Mouse (Mus musculus): ENCODE measurements around the gene Nsun2. TPM values are rescaled to one million over a fixed set of nuclear protein-coding genes. Genes with fewer than 3 reads are reported as not detected.
"Not testable (repeated sequence)": the region's sequence is repeated elsewhere in the genome, so short reads cannot be mapped to it uniquely, and the experiment has no call there.

The Nsun2 gene
- polyA plus RNA-seq, 1 experiment from 2014 or later = 75.2 TPM

DNA sequence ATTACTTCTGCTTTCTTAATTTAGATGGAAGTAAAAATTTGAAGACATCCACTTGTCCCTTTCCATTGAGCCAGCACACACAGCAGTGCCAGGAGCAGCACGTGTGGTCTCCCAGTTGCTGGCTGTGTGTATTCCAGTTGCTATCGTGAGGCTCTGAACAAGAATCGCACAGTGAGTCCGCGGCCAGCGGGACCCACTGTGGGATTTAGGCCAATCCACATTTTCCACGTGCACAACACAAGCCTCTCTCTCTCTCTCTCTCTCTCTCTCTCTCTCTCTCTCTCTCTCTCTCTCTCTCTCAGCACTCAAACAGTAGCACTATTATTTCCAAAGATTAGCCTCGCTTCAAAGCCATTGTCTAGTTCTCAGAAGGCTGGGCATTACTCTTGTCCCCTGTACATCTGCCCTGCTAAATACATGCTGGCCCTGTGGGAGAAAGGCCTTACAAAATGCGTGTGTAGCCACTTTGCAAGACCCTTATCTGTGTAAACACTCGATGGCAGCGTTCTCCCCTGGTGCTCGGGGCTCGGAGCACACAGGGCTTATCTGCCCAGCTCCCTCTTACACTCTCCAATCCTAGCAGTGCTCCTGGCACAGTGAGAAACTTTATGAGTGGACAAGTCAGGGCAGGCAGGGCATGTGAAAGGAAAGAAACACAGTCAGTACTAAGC lies 25.9 kb downstream of the Nsun2 start:
- no peak overlapping the region for H3K4me2 ChIP-seq
- peak; percentile 61 for ATAC-seq (ENCODE audit: low FRiP score)
- H3K9ac ChIP-seq = no peak overlapping the region

DNA sequence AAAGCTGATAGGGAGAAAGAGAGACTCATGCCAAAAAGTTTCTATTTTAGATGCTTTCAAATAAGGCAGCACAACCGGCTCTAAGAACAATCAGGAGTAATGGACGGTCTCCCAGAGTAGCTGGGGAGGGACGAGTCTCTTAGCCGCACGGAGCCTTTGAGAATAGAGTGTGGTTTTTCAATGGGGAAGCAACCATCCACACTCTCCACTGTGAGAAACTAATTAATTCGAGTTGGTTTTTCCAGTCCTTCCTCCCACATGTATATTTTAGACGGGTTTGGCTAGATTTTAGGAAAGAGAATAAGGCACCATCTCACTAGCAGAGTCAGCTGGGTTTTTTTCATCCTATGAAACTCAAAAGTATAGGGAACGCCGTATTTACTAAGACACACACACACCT lies 28.5 kb downstream of the Nsun2 start:
- Histone ChIP-seq H3K27me3 (no peaks in the 10 kb centered on the region), H3K9me3 (no peaks in the 10 kb centered on the region), H3K4me3 (no peak overlapping the region), H3K27ac (no peak overlapping the region), H3K9ac (no peak overlapping the region), H3K4me2 (no peak overlapping the region), H3K36me3 (no peaks in the 10 kb centered on the region), H3K4me1 (replicated peaks) (peaks cover 16% of the 10 kb centered on the region)
- 79% methylated on average over 9 of the region's 9 CpGs for WGBS
- no peak for ATAC-seq (ENCODE audit: low FRiP score)

More for the DNA sequence above, 25.9 kb downstream of the Nsun2 start:
- WGBS = 34% methylated on average over 13 of the region's 13 CpGs
- Histone ChIP-seq H3K4me1 (replicated peaks) (peaks cover 16% of the 10 kb centered on the region), H3K27me3 (no peaks in the 10 kb centered on the region), H3K4me3 (no peak overlapping the region), H3K27ac (no peak overlapping the region), H3K9me3 (no peaks in the 10 kb centered on the region), H3K36me3 (no peaks in the 10 kb centered on the region)

DNA sequence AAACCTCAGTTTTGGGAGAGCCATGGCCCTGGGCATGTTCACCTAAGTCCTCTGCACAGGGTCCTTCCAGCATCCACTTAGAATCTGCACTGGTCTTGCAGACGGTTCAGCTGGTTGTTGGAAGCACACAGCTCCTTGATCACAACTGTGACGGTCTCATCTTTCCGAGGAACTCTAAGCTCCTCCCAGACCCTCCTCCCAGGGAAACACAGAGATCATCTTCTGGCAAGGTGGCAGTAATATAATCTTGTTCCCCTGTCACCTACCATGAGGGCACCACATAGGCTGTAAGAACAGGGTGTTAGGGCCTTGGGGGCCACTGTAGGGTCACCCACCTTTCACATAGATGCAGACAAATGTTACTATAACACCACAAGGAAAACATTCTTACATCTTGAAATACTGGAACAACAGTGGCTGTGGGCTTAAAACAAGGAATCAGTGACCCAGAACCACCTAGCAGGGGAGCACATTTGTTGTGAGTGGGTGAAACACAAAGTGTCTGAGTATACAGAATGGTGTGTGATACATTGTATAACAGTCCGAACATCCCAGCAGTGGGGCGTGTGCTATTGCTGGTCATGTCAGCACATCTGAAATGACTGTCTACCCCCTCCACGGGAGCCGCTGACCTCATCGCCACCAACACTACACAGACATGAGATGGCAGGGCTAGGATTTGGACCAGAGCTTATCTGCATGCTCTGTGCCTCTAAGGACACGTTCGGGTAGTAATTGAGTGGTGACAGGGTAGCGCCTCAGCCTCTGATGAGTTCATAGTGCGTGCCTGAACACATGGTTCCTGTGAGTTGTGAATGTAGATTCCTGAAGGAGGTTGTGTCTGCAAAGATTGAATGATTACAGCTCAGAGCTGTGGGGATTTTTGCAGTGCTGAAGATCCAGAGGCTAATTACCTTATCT lies 29.4 kb downstream of the Nsun2 start:
- H3K9ac ChIP-seq = no peak overlapping the region
- H3K27me3 ChIP-seq = no peaks in the 10 kb centered on the region
- H3K36me3 ChIP-seq = no peaks in the 10 kb centered on the region
- H3K4me3 ChIP-seq = no peak overlapping the region
- no peaks in the 10 kb centered on the region for H3K9me3 ChIP-seq
- no peak for ATAC-seq (ENCODE audit: low FRiP score)
- H3K4me1 ChIP-seq (replicated peaks) = peaks cover 15% of the 10 kb centered on the region
- H3K4me2 ChIP-seq = no peak overlapping the region
- no peak overlapping the region for H3K27ac ChIP-seq
- 76% methylated on average over 12 of the region's 12 CpGs for WGBS

DNA sequence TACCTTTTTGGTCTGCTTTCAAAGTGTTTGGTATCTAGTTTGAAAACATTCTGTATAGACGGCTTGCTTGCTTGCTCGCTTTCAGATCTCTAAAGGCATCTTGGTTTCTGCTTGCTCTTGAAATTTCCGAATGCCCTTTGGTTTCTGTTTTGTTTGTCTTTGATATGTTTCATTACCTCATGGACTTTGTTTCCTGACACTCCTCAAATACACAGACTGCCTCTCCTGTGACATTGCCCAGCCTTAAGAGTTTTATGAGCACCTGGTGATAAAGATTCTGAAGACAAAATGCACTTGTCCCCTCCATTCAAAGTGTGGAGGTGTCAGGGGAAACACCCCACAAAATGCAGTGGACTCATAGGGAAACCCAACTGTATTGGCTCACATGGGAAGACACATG lies 30.4 kb downstream of the Nsun2 start:
- no peak overlapping the region for H3K9ac ChIP-seq
- no peaks in the 10 kb centered on the region for H3K36me3 ChIP-seq
- WGBS = 95% methylated on average over 3 of the region's 3 CpGs
- ATAC-seq (ENCODE audit: low FRiP score) = no peak
- H3K27me3 ChIP-seq = no peaks in the 10 kb centered on the region
- no peaks in the 10 kb centered on the region for H3K9me3 ChIP-seq
- no peak overlapping the region for H3K4me3 ChIP-seq
- H3K4me2 ChIP-seq = no peak overlapping the region
- H3K27ac ChIP-seq = no peak overlapping the region
- H3K4me1 ChIP-seq (replicated peaks) = peaks cover 8% of the 10 kb centered on the region

DNA sequence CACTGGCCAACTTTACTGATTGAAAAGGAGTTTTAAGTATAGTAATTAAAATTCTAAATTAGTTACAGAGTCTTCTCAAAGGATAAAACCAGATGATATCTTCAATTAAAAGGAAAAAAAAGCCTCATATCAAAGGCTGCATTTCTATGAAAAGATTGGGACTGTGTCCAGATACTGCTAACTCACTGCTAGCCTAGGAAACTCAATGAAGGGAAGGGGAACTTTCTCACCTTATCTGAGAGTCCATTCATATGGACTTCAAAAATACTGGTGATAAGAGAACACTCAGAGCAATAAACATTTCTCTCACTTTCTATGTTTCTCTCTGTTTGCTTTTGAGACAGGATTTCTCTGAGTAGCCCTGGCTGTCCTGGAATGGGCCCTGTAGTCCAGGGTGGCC lies 31.0 kb downstream of the Nsun2 start:
- ATAC-seq (ENCODE audit: low FRiP score) = no peak
- Histone ChIP-seq H3K4me2 (no peak overlapping the region), H3K9ac (no peak overlapping the region), H3K27ac (no peak overlapping the region), H3K4me1 (replicated peaks) (peaks cover 2% of the 10 kb centered on the region; the same call in 1 of the 2 replicates), H3K36me3 (no peaks in the 10 kb centered on the region), H3K4me3 (no peak overlapping the region), H3K27me3 (no peaks in the 10 kb centered on the region), H3K9me3 (no peaks in the 10 kb centered on the region)

DNA sequence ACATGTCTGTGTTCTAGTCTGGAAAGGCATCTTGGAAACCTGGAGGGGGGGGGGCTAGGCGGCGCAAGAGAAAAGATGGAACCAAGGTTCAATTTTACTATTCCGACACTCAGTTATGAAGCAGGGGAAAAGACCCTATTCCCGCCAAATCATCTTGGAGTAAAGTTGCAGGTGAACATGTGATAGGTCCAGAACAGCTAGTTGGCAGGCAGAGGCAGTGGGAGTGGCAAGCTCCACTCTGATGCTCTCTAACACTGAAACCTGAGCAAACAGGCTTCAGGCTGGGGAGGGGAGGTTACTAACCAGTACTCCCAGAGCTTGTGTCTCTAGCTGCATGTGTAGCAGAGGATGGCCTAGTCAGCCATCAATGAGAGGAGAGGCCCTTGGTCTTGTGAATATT lies 31.9 kb downstream of the Nsun2 start:
- WGBS = 90% methylated on average over 4 of the region's 4 CpGs
- not testable (repeated sequence) for H3K36me3 ChIP-seq, H3K4me2 ChIP-seq

DNA sequence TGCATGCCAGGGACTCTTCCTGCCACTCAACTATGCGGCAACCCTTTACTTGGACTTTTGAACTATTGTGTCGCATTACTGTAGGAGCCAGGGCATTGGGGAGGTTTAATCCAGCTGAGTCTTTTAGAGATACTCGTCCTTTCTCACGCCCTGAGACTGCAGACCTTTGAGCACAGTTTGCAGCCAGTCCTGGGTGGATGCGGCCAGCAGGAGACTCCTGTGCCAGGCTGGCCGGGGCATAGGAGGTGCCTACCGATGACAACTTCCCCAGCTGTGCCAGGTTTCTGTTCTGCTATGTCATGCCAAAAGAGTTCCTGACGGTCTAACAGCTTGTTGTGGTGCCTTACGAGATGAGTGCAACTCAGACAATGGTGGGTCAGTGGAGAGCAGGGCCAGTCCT lies 35.7 kb downstream of the Nsun2 start:
- H3K27me3 ChIP-seq = no peaks in the 10 kb centered on the region
- no peaks in the 10 kb centered on the region for H3K9me3 ChIP-seq
- H3K4me2 ChIP-seq = no peak overlapping the region
- H3K4me3 ChIP-seq = no peak overlapping the region
- 85% methylated on average over 9 of the region's 9 CpGs for WGBS
- no peak overlapping the region for H3K9ac ChIP-seq
- H3K36me3 ChIP-seq = no peaks in the 10 kb centered on the region
- H3K27ac ChIP-seq = no peak overlapping the region
- no peak for ATAC-seq (ENCODE audit: low FRiP score)
- no peaks in the 10 kb centered on the region for H3K4me1 ChIP-seq (replicated peaks)

More for the DNA sequence above, 31.9 kb downstream of the Nsun2 start:
- H3K9ac ChIP-seq; H3K4me1 ChIP-seq (replicated peaks); ATAC-seq (ENCODE audit: low FRiP score); H3K9me3 ChIP-seq; H3K27me3 ChIP-seq; H3K4me3 ChIP-seq; H3K27ac ChIP-seq: not testable (repeated sequence)

DNA sequence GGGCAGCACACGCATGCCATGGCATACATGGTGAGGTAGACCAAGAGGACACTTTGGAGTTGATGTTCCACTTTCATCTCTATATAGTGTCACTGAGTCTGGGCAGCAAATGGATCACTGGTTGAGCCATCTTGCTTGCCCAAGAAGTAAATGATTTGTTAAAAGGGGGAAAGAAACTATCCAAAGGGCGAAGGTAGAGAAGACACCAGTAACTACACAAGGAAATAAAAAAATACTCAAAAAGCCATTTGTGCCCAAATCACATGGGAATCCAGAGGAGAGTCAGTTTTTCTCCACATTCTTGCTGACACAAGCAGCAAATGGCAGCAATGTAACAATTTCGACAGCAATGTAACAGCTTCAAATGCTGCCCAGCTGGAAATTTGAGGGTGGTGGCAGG lies 39.0 kb downstream of the Nsun2 start:
- Histone ChIP-seq H3K27ac (no peak overlapping the region), H3K4me2 (no peak overlapping the region), H3K9ac (no peak overlapping the region), H3K4me3 (no peak overlapping the region), H3K36me3 (no peaks in the 10 kb centered on the region), H3K27me3 (no peaks in the 10 kb centered on the region), H3K9me3 (no peaks in the 10 kb centered on the region), H3K4me1 (replicated peaks) (no peaks in the 10 kb centered on the region)
- WGBS = 94% methylated on average over 3 of the region's 3 CpGs
- no peak for ATAC-seq (ENCODE audit: low FRiP score)

DNA sequence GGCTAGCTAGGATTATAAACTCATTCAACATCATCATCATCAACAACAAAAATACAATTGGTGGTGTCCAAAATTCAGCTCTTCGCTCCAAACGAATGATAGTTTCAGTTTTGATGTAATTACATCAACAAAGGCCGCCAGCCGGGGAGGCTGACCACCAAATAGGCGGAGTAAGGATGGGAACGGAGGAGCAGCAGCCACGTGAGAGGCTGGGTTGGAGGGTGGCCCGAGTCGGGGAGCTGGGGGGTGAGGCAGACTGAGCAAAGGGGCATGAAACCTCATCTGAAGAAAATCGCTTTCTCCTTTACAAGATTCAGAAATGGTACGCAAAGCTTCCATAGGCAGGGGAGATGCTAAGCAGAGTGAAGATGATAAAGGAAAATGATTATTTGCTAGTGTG lies 43.1 kb downstream of the Nsun2 start:
- H3K27ac ChIP-seq = no peak overlapping the region
- H3K36me3 ChIP-seq = no peaks in the 10 kb centered on the region
- H3K27me3 ChIP-seq = no peaks in the 10 kb centered on the region
- H3K4me1 ChIP-seq (replicated peaks) = no peaks in the 10 kb centered on the region
- H3K4me3 ChIP-seq = no peak overlapping the region
- no peak overlapping the region for H3K9ac ChIP-seq
- WGBS = 68% methylated on average over 11 of the region's 11 CpGs
- H3K9me3 ChIP-seq = no peaks in the 10 kb centered on the region
- H3K4me2 ChIP-seq = no peak overlapping the region
- no peak for ATAC-seq (ENCODE audit: low FRiP score)

DNA sequence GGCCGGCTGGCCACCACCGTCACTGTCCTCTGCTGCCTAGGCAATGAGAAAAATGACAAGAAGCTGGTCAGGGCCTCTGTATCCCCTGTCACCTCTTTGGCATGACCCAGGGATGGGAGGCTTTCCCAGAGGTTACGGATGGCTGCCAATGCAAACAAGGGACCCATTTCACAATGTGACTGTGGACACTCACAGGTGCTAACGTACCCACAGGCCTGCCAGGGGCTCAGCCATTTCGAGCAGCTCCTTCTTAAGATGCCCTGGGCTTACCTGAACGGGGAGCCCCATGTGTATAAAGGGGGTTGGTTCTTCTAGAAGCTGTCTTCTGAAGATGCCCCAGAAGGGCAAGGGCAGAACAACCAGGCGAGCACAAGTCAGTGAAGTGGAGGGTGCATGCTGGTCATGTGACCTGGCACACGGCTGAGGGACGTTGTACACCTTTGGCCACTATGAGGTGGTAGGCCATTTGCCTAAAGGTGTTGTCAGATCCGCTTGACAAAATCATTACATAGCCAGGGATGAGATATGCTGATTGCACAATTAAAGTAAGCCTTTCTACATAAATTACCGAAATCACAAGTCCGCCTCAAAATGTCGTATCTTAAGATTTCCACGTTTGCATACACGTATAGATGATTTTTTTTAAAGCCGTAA lies 43.8 kb downstream of the Nsun2 start:
- Histone ChIP-seq H3K4me1 (replicated peaks) (no peaks in the 10 kb centered on the region), H3K4me3 (no peak overlapping the region), H3K27me3 (no peaks in the 10 kb centered on the region), H3K36me3 (no peaks in the 10 kb centered on the region), H3K9ac (no peak overlapping the region), H3K9me3 (no peaks in the 10 kb centered on the region), H3K27ac (no peak overlapping the region), H3K4me2 (no peak overlapping the region)
- 89% methylated on average over 16 of the region's 16 CpGs for WGBS
- ATAC-seq (ENCODE audit: low FRiP score) = no peak

DNA sequence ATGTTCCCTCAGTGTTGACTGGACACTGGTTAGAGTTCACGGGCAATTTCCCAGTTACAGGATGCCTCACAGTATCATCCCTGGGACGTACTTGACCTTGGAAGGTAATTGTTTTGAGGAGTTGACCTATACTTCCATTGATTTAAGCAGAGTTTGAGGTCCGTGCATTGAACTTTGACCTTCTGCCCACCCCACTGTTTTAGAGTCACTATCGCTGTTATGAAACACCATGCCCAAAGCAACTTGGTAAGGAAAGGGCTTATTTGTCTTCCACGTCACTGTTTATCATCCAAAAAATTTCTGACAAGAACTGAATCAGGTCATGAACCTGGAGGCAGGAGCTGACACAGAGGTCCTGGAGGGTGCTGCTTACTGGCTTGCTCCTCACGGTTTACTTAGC lies 48.9 kb downstream of the Nsun2 start:
- Histone ChIP-seq H3K4me2 (no peak overlapping the region), H3K36me3 (no peaks in the 10 kb centered on the region), H3K27me3 (no peaks in the 10 kb centered on the region), H3K27ac (no peak overlapping the region), H3K4me3 (no peak overlapping the region), H3K4me1 (replicated peaks) (no peaks in the 10 kb centered on the region), H3K9me3 (no peaks in the 10 kb centered on the region), H3K9ac (no peak overlapping the region)
- no peak for ATAC-seq (ENCODE audit: low FRiP score)
- WGBS = 87% methylated on average over 6 of the region's 6 CpGs

DNA sequence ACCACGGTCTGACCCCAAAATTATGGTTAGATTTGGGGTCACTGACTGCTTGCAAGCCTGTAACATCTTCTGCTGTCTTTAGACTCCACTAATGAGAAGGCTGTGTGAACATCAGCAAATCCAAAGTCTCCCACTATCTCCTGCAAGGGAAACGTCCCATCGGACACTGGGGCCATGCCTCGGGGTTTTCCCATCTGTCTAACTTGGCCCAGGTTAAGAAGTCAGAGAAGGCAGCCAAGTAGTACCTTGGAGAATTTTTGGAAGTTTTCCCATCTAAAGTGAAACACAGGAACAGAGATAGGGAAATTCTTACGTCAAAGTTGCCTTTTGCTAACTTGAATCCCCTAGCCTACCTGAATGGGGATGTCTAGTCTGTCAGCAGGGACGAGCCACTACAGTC lies 50.0 kb downstream of the Nsun2 start:
- H3K36me3 ChIP-seq = no peaks in the 10 kb centered on the region
- ATAC-seq (ENCODE audit: low FRiP score) = no peak
- H3K4me3 ChIP-seq = no peak overlapping the region
- no peak overlapping the region for H3K27ac ChIP-seq
- H3K4me1 ChIP-seq (replicated peaks) = no peaks in the 10 kb centered on the region
- no peaks in the 10 kb centered on the region for H3K9me3 ChIP-seq
- no peak overlapping the region for H3K4me2 ChIP-seq
- WGBS = 92% methylated on average over 6 of the region's 6 CpGs
- no peaks in the 10 kb centered on the region for H3K27me3 ChIP-seq
- H3K9ac ChIP-seq = no peak overlapping the region
